Mouse (Mus musculus) central nervous system, embryonic 11.5 days (tissue): ENCODE results near the gene Gm10491. TPM values are rescaled to one million over a fixed set of nuclear protein-coding genes. Genes with fewer than 3 reads are reported as not detected.

ENCODE experiments used
- polyA plus RNA-seq: library from polyadenylated mRNA; depleted of rRNA; stranded (reverse); fragments of >200 nt; gene quantifications from 2 replicates; pipeline ENCODE4 v1.2.3, GENCODE M21; 2012; rRNA removed

Gene Gm10491
- not detected in 2 replicates for polyA plus RNA-seq

DNA sequence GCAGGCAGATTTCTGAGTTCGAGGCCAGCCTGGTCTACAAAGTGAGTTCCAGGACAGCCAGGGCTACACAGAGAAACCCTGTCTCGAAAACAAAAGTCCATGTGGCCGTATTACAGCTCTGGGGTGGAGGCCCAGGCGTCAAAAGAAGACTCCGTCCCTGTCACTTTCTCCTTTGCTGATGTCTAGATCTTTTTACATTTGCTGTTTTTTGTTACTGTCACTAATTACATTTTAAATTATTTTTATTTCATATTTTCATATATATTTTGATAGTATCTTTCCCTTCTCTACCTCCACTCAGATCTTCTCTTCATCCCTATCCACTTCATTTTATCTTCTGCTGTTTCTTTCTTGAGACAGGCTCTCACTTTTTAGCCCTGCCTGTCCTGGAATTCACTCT, at the start of gene Gm10491:
TSS of gene Gm10491 (minus strand) at position 101 of the 400 bp plus-strand sequence.

DNA sequence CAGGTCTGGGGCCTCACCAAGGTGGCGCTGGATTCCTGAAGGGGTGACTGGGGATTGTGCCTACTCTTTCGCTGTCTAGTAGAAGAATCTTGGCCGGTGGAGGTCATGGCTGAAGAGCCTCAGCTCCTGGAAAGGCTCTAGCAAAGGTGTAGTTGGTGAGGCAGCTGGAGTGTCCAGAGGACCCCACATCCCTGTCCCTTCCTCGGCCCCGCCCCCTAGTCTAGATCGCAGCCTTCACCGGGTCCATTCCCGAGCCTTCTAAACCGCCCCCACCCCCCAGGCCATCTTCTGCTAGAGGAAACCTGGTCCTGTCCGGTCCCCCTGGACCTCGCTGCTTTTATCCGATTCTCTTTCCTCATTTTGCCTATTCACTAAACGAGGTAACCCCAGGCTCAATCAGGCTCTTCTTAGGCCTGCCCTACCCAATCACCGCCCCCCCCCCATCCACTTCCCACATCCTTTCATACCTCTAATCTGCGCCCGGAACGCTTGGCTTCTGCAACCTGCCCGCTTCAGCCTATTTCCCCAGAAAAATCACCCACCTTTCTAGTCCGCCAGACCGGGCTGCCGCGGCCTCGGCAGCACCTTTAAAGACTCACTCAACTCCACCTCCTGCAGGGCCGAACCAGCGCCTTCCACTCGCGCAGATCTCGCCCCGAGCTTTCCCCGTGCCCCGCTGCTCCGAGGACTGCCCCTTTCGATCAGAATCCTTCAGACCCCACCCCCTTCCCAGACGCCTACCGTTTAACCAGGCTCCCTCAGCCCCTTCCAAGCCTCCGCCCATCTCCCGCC, 39.7 kb upstream of the Gm10491 start, which contains the start of gene Hdac6:
TSS of gene Hdac6 (minus strand) at position 782 of the 792 bp plus-strand sequence.

DNA sequence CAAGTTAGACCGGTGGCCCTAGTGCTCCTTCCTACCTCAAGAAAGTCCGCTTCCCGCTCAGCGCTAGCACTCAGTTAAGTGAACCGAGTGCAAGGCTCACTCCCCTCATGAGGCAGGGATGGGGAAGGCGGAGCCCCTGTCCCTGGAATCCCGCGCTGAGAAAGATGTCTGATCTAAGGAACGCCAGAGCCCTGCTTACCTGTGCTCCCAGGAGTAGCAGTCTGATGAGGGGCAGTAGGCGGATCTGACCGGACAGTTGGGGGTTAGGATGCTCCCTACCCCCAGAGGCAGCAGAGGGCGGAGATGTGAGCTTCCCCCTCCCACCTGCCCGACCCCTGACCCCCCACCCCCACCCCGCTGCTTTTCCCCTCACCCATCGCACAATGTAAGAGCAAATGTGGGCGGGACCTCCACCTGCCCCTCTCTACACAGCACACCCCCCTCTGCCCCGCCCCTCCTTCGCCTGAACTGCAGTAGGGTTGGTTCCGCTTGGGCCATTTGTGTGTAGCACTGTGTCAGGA, 20.7 kb upstream of the Gm10491 start, which contains the start of gene Eras:
TSS of gene Eras (minus strand) at position 338 of the 521 bp plus-strand sequence.

DNA sequence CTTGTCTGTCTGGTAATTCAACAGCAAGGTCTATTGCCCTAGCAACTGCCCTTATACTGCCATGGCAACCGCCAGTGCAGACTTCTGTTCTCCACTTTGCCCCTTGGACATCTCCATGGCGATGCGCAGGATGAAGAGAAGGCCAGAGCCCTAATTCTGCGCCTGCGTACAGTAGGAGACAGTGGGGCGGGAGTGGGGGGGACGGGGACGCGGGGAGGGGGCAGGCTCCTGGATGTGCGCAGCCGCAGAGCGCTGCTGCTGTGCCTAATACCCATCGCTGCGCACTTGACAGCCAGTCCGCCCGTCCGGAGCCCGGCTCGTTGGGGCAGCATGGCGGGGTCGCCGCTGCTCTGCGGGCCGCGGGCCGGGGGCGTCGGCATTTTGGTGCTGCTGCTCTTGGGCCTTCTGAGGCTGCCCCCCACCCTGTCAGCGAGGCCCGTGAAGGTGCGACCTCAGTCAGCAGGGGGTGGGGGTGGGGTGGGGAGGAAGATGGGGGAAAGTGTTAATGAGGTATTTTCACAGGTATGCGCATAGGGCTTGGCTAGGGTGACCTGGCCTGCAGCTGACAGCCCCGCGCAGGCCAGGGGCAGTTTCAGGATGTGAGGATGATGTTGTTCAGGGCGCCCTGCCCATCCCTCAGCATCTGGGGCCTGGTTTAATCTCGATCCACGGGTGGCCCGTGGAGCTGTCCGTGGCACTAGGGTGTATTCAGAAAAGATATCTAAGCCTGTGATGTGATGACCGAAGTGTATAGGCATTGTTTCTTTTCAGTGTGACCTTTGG, 12.2 kb upstream of the Gm10491 start, which contains the start of gene Pcsk1n:
TSS of gene Pcsk1n (plus strand) at position 222 of the 783 bp plus-strand sequence.

DNA sequence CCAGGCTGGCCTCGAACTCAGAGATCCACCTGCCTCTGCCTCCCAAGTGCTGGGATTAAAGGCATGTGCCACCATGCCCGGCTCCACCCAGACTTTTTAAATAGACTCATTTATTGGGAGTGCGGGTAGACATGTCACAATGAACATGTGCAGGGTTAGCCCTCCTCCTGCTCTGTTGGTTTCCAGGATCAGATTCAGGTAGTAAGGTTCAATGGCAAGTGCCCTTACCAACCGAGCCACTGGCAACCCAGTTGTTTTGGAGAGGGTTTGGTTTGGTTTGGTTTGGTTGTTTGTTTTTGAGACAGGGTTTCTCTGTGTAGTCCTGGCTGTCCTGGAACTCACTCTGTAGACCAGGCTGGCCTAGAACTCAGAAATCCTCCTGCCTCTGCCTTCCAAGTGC, 1.6 kb upstream of the Gm10491 start, which contains the start of gene Gm10490:
TSS of gene Gm10490 (plus strand) at position 301 of the 400 bp plus-strand sequence.

DNA sequence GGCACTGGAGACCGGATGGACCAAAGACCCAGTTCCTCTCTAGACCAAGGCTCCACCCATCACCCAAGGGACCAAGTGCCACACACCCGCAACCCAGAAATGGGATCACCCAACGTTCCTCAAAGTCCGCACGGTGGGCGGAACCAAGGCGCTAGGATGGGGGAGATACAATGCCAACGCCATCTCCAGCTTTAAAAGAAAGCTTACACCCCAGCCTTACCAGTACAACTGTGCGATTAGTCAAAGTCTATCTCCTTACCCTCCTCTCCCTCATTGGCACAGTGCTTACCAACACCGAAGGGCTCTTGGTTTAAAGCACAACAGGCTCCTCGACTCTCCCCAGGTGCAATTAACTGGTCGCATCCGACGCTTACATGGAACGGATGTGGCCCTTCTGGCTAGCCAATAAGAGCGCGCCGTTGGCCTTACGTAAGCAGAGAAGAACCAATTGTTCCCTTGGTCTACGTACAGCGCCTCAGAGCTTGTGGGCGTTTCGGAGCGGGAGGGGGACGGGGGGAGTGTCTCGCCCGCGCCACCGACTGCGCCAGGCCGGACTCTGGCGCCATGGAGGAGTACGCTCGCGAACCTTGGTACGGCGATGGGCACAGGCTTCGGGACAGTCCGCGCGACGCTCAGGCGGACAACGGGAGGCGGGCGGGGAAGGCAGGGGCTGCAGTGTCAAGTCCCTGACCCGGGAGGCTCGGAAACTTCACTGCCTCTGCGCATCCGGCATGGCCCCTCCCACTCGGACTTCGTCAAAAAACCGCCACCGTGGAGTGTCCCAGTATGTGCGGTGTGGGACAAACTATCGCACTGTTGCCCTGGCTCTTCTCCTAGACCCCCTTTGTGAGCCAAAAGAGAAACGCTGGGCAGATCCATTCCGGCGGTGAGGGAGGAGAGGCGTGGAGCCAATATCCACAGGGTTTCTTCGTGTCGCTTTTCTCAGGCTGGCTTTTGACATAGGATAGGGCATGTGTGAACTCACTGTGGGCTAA, 8.5 kb downstream of the Gm10491 start, which contains the start of the genes Pqbp1 and Timm17b:
TSS of gene Pqbp1 (minus strand) at position 390 of the 995 bp plus-strand sequence.
TSS of gene Timm17b (plus strand) at position 478 of the 995 bp plus-strand sequence.

DNA sequence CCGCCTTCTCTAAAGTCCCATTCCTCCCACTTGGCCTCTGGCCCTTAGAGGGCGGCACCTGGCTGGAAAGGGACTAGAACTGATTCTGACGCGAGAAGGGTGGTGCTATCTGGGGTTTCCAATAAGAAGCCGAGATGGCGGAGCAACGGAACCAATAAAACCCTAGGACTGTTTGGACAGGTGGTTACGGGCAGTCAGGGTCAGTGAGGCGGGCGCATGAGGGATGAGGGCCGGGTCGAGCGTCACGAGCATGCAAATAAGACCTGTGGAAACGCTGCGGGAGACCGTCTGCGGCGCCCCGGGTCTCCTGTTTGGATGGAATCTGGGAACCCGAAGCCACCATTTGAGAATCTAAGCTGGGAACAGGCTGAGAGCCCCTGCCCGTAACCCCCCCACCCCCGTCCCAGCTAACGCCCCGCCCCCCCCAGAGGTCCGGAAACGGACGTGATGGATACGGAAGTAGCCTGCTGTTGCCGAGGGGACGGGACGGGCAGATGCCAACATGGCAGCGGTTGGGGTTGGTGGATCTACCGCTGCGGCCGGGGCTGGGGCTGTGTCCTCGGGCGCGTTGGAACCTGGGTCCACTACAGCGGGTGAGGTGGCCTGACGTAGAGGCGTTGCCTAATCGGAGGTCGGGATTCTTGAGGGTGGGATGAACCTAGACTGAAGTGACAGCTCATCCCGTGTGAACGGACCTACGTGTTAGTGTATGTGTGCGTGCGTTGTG, 23.6 kb downstream of the Gm10491 start, which contains the start of gene Slc35a2:
TSS of gene Slc35a2 (plus strand) at position 188 of the 727 bp plus-strand sequence.

DNA sequence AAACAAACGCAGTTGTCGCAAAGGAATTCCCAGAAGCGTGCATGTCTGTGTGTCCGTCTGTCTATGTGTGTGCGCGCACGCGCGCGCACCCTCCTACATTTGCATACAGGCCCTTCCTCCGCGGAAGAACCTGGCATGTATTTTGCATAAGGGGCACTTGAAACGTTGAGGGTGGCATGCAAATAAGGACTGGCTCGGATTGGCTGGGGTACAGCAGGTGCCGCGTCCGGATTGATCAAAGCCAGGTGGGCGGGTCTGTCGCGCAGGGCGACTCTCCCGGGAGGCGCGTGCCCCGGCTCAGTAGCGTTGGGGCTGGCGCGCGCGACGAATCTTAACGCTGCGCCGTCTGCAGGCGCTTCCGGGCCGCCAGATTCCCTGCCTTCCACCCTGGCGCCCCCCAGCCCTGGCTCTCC, 29.6 kb downstream of the Gm10491 start, which contains the start of gene Pim2:
TSS of gene Pim2 (plus strand) at position 256 of the 413 bp plus-strand sequence.

Other genes starting within 250 kb of the Gm10491 start
- gene Plp2, start 236.4 kb downstream of the Gm10491 start, polyA plus RNA-seq, result 27.1 and 66.2 TPM in 2 replicates
- gene Magix, start 226.6 kb downstream of the Gm10491 start, polyA plus RNA-seq, result 0.16 and 0.22 TPM in 2 replicates
- 33.8 and 34.8 TPM in 2 replicates for gene Gpkow, start 210.7 kb downstream of the Gm10491 start, polyA plus RNA-seq
- gene Wdr45, start 193.5 kb downstream of the Gm10491 start, polyA plus RNA-seq, result 27.5 and 38.5 TPM in 2 replicates
- 0.24 and 0.42 TPM in 2 replicates for gene Gm45208, start 185.6 kb downstream of the Gm10491 start, polyA plus RNA-seq
- 53.9 and 70.5 TPM in 2 replicates for gene Praf2, start 179.4 kb downstream of the Gm10491 start, polyA plus RNA-seq
- 20.3 and 22.5 TPM in 2 replicates for gene Ccdc120, start 156.9 kb downstream of the Gm10491 start, polyA plus RNA-seq
- 16.0 and 21.7 TPM in 2 replicates for gene Tfe3, start 145.3 kb downstream of the Gm10491 start, polyA plus RNA-seq
- 72.0 and 84.3 TPM in 2 replicates for gene Gripap1, start 118.1 kb downstream of the Gm10491 start, polyA plus RNA-seq
- gene Kcnd1, start 85.5 kb downstream of the Gm10491 start, polyA plus RNA-seq, result 2.8 and 3.9 TPM in 2 replicates
- gene Otud5, start 66.5 kb downstream of the Gm10491 start, polyA plus RNA-seq, result 43.7 and 56.6 TPM in 2 replicates
- 11.3 and 13.8 TPM in 2 replicates for gene Pim2, start 29.6 kb downstream of the Gm10491 start, polyA plus RNA-seq
- 15.1 and 29.0 TPM in 2 replicates for gene Slc35a2, start 23.8 kb downstream of the Gm10491 start, polyA plus RNA-seq
- 167 and 254 TPM in 2 replicates for gene Pqbp1, start 8.6 kb downstream of the Gm10491 start, polyA plus RNA-seq
- 52.5 and 81.8 TPM in 2 replicates for gene Timm17b, start 8.5 kb downstream of the Gm10491 start, polyA plus RNA-seq
- gene Gm10490, start 1.7 kb upstream of the Gm10491 start, polyA plus RNA-seq, result 0.29 TPM in 1 of 2 replicates, not detected in the other
- gene Pcsk1n, start 12.0 kb upstream of the Gm10491 start, polyA plus RNA-seq, result 14.0 and 40.0 TPM in 2 replicates
- gene Eras, start 20.8 kb upstream of the Gm10491 start, polyA plus RNA-seq, result 0.07 and 0.11 TPM in 2 replicates
- gene Hdac6, start 40.1 kb upstream of the Gm10491 start, polyA plus RNA-seq, result 88.1 and 106 TPM in 2 replicates
- 9.1 and 11.0 TPM in 2 replicates for gene Gata1, start 70.2 kb upstream of the Gm10491 start, polyA plus RNA-seq
- gene Glod5, start 110.7 kb upstream of the Gm10491 start, polyA plus RNA-seq, result 0.19 TPM in 1 of 2 replicates, not detected in the other
- gene Suv39h1, start 166.9 kb upstream of the Gm10491 start, polyA plus RNA-seq, result 56.8 and 78.2 TPM in 2 replicates
- 1.7 and 1.8 TPM in 2 replicates for gene Was, start 182.7 kb upstream of the Gm10491 start, polyA plus RNA-seq
- 85.7 and 88.6 TPM in 2 replicates for gene Wdr13, start 225.1 kb upstream of the Gm10491 start, polyA plus RNA-seq
- 596 and 658 TPM in 2 replicates for gene Rbm3, start 238.0 kb upstream of the Gm10491 start, polyA plus RNA-seq